Mouse (Mus musculus) embryonic facial prominence, embryonic 13.5 days (tissue): ENCODE results near the gene 9530003J23Rik. TPM values are rescaled to one million over a fixed set of nuclear protein-coding genes. Genes with fewer than 3 reads are reported as not detected.

ENCODE experiments used
- ATAC-seq: fragments of 200-750 bp; cut with Nextera tagmentation; 2 replicates; pipeline ENCODE4 v1.8.0; 2017; ENCODE audit warnings: low read depth; ENCODE audit not compliant: insufficient number of reproducible peaks, insufficient read depth, low FRiP score, low TSS enrichment
- H3K27ac ChIP-seq: fragments of 300-500 bp; sonication (generic); 2 replicates; pipeline ENCODE4 v1.5.1; 2015; ENCODE audit warnings: moderate library complexity, mild to moderate bottlenecking, inconsistent platforms
- H3K27me3 ChIP-seq: fragments of 300-500 bp; sonication (generic); 2 replicates; pipeline ENCODE4 v1.6.1; 2015; ENCODE audit warnings: mild to moderate bottlenecking, inconsistent platforms
- H3K36me3 ChIP-seq: fragments of 300-500 bp; sonication (generic); 2 replicates; pipeline ENCODE4 v1.6.1; 2015; ENCODE audit warnings: mild to moderate bottlenecking, inconsistent platforms
- H3K4me1 ChIP-seq: fragments of 300-500 bp; sonication (generic); 2 replicates; pipeline ENCODE4 v1.6.1; 2015; ENCODE audit warnings: inconsistent platforms
- H3K4me2 ChIP-seq: fragments of 300-500 bp; sonication (generic); 2 replicates; pipeline ENCODE4 v1.6.1; 2015; ENCODE audit warnings: moderate library complexity, mild to moderate bottlenecking, inconsistent platforms
- H3K4me3 ChIP-seq: fragments of 300-500 bp; sonication (generic); 2 replicates; pipeline ENCODE4 v1.5.1; 2015; ENCODE audit warnings: mild to moderate bottlenecking, inconsistent platforms
- H3K9ac ChIP-seq: fragments of 300-500 bp; sonication (generic); 2 replicates; pipeline ENCODE4 v1.6.1; 2015; ENCODE audit warnings: mild to moderate bottlenecking, inconsistent platforms
- H3K9me3 ChIP-seq: fragments of 300-500 bp; sonication (generic); 2 replicates; pipeline ENCODE4 v1.6.1; 2016; ENCODE audit warnings: inconsistent platforms
- WGBS: fragments of 180-500 bp; shearing (Covaris S2); methylation state at CpG from one replicate; pipeline ENCODE4 v1.1.7; 2015; ENCODE audit warnings: mixed read lengths; 5-methylcytosine and 5-hydroxymethylcytosine counted together
- polyA plus RNA-seq: library from polyadenylated mRNA; unstranded; fragments of >200 nt; fragmentation: Nextera tagmentation; extraction: Ambion mirVana; gene quantifications from 2 replicates; pipeline ENCODE4 v1.2.1, GENCODE M21; 2015

9530003J23Rik gene
- polyA plus RNA-seq, 1 experiment from 2014 or later: not detected

- H3K4me1 ChIP-seq: peaks cover 18% of the 10 kb centered on the region
- H3K4me3 ChIP-seq: no peak overlapping the region
- no peak overlapping the region for H3K9ac ChIP-seq
- 0 out of 2 replicates have a peak overlapping the region, but pooled peaks have one; percentile 1 for H3K27ac ChIP-seq
- H3K9me3 ChIP-seq: no peaks in the 10 kb centered on the region
- 46% methylated on average over 2 of the region's 2 CpGs for WGBS
- ATAC-seq: no peak
- H3K27me3 ChIP-seq: no peaks in the 10 kb centered on the region
- H3K36me3 ChIP-seq: no peaks in the 10 kb centered on the region
- no peak overlapping the region for H3K4me2 ChIP-seq
Observed at GRCm38 (mm10) chr10:117203558-117203981, 34.9 kb downstream of the 9530003J23Rik start.

- peaks cover 18% of the 10 kb centered on the region for H3K4me1 ChIP-seq
- no peaks in the 10 kb centered on the region for H3K9me3 ChIP-seq
- no peak overlapping the region for H3K4me3 ChIP-seq
- H3K27me3 ChIP-seq: no peaks in the 10 kb centered on the region
- 0 out of 2 replicates have a peak overlapping the region, but pooled peaks have one; percentile 1 for H3K27ac ChIP-seq
- ATAC-seq: no peak
- H3K9ac ChIP-seq: no peak overlapping the region
- 71% methylated on average over 17 of the region's 17 CpGs for WGBS
- no peaks in the 10 kb centered on the region for H3K36me3 ChIP-seq
- H3K4me2 ChIP-seq: no peak overlapping the region
Observed at GRCm38 (mm10) chr10:117202981-117203557, 35.4 kb downstream of the 9530003J23Rik start.

- Histone ChIP-seq H3K36me3 (no peaks in the 10 kb centered on the region), H3K9me3 (no peaks in the 10 kb centered on the region), H3K27ac (no peak overlapping the region), H3K27me3 (no peaks in the 10 kb centered on the region), H3K4me2 (no peak overlapping the region), H3K4me3 (no peak overlapping the region), H3K9ac (no peak overlapping the region), H3K4me1 (peaks cover 18% of the 10 kb centered on the region)
- 37% methylated on average over 3 of the region's 3 CpGs for WGBS
- no peak for ATAC-seq
Observed at GRCm38 (mm10) chr10:117199701-117200100, 38.8 kb downstream of the 9530003J23Rik start.

- no peak overlapping the region for H3K9ac ChIP-seq
- ATAC-seq: no peak
- H3K9me3 ChIP-seq: no peaks in the 10 kb centered on the region
- peaks cover 7% of the 10 kb centered on the region for H3K4me1 ChIP-seq
- no peaks in the 10 kb centered on the region for H3K27me3 ChIP-seq
- H3K4me3 ChIP-seq: no peak overlapping the region
- H3K4me2 ChIP-seq: no peak overlapping the region
- no peaks in the 10 kb centered on the region for H3K36me3 ChIP-seq
- 73% methylated on average over 3 of the region's 3 CpGs for WGBS
- H3K27ac ChIP-seq: no peak overlapping the region
Observed at GRCm38 (mm10) chr10:117196696-117197095, 41.8 kb downstream of the 9530003J23Rik start.

GRCm38 (mm10) chr10:117195748-117196147, 42.8 kb downstream of the 9530003J23Rik start:
- no peak for ATAC-seq
- H3K4me3 ChIP-seq: no peak overlapping the region
- H3K27me3 ChIP-seq: no peaks in the 10 kb centered on the region
- H3K9me3 ChIP-seq: no peaks in the 10 kb centered on the region
- H3K36me3 ChIP-seq: no peaks in the 10 kb centered on the region
- H3K9ac ChIP-seq: no peak overlapping the region
- H3K4me1 ChIP-seq: peaks cover 7% of the 10 kb centered on the region
- WGBS: 94% methylated on average over 4 of the region's 4 CpGs
- no peak overlapping the region for H3K27ac ChIP-seq
- H3K4me2 ChIP-seq: no peak overlapping the region

- no peaks in the 10 kb centered on the region for H3K9me3 ChIP-seq
- H3K4me3 ChIP-seq: no peak overlapping the region
- no peak overlapping the region for H3K9ac ChIP-seq
- 0 out of 2 replicates have a peak overlapping the region, but pooled peaks have one; percentile 18 for H3K27ac ChIP-seq
- peaks cover 7% of the 10 kb centered on the region for H3K4me1 ChIP-seq
- no peak for ATAC-seq
- 68% methylated on average over 12 of the region's 12 CpGs for WGBS
- H3K27me3 ChIP-seq: no peaks in the 10 kb centered on the region
- H3K36me3 ChIP-seq: no peaks in the 10 kb centered on the region
- no peak overlapping the region for H3K4me2 ChIP-seq
Observed at GRCm38 (mm10) chr10:117195005-117195404, 43.5 kb downstream of the 9530003J23Rik start.

GRCm38 (mm10) chr10:117193364-117193763, 45.1 kb downstream of the 9530003J23Rik start:
- no peak for ATAC-seq

GRCm38 (mm10) chr10:117185399-117186089, 53.0 kb downstream of the 9530003J23Rik start:
- Histone ChIP-seq H3K36me3 (no peaks in the 10 kb centered on the region), H3K27me3 (no peaks in the 10 kb centered on the region), H3K9me3 (no peaks in the 10 kb centered on the region), H3K4me1 (peaks cover 3% of the 10 kb centered on the region; the same call in 1 of the 2 replicates), H3K4me2 (no peak overlapping the region), H3K27ac (no peak overlapping the region), H3K4me3 (no peak overlapping the region), H3K9ac (no peak overlapping the region)
- ATAC-seq: no peak
- WGBS: 65% methylated on average over 9 of the region's 9 CpGs

More at GRCm38 (mm10) chr10:117193364-117193763, 45.1 kb downstream of the 9530003J23Rik start:
- Histone ChIP-seq H3K9ac (no peak overlapping the region), H3K4me2 (no peak overlapping the region), H3K4me3 (no peak overlapping the region), H3K9me3 (no peaks in the 10 kb centered on the region), H3K27me3 (no peaks in the 10 kb centered on the region), H3K4me1 (no peaks in the 10 kb centered on the region), H3K36me3 (no peaks in the 10 kb centered on the region), H3K27ac (no peak overlapping the region)
- 77% methylated on average over 5 of the region's 5 CpGs for WGBS

Other genes starting within 250 kb of the 9530003J23Rik start
- 0.43 TPM in 1 of 2 replicates, not detected in the other for gene Lrrc10, start 193.4 kb downstream of the 9530003J23Rik start, polyA plus RNA-seq
- 257 and 258 TPM in 2 replicates for gene Cct2, start 174.9 kb downstream of the 9530003J23Rik start, polyA plus RNA-seq
- 20.8 and 25.8 TPM in 2 replicates for gene Frs2, start 90.2 kb downstream of the 9530003J23Rik start, polyA plus RNA-seq
- gene Yeats4, start 14.2 kb downstream of the 9530003J23Rik start, polyA plus RNA-seq: 80.0 and 87.4 TPM in 2 replicates
- gene Lyz2, start 43.6 kb upstream of the 9530003J23Rik start, polyA plus RNA-seq: 36.2 and 40.7 TPM in 2 replicates
- 0.70 TPM in 1 of 2 replicates, not detected in the other for gene Lyz1, start 54.2 kb upstream of the 9530003J23Rik start, polyA plus RNA-seq
- 161 and 169 TPM in 2 replicates for gene Cpsf6, start 141.3 kb upstream of the 9530003J23Rik start, polyA plus RNA-seq